Mouse (Mus musculus) ovary, postnatal 14 days (tissue): ENCODE measurements at regions not wholly inside any gene's neighbourhood (a gene's known extent, or its start where the extent isn't known, plus 50 kb on each side); places are given as distances from the start of the nearest gene placed in this dataset.
"Not testable (repeated sequence)": the region's sequence is repeated elsewhere in the genome, so short reads cannot be mapped to it uniquely, and the experiment has no call there.

Source experiments
- DNase-seq: peaks from one replicate; pipeline ENCODE4 v3.0.0; 2022; ENCODE audit warnings: low spot score

- DNase-seq, result no peak
Measured at GRCm38 (mm10) chr12:77589416-77589815, 351.5 kb downstream of the Fut8 start.

- DNase-seq, result no peak
Measured at GRCm38 (mm10) chr12:77594092-77594491, 356.2 kb downstream of the Fut8 start.

GRCm38 (mm10) chr12:77594657-77595056, 356.7 kb downstream of the Fut8 start:
- no peak for DNase-seq

GRCm38 (mm10) chr12:77595821-77596220, 357.9 kb downstream of the Fut8 start:
- DNase-seq, result no peak

GRCm38 (mm10) chr12:77596676-77597075, 358.8 kb downstream of the Fut8 start:
- DNase-seq, result no peak

- peak; percentile 23 for DNase-seq
Measured at GRCm38 (mm10) chr12:77597627-77598333, 359.9 kb downstream of the Fut8 start.

- DNase-seq, result no peak
Measured at GRCm38 (mm10) chr12:77598334-77598715, 360.4 kb downstream of the Fut8 start.

GRCm38 (mm10) chr12:77599391-77599790, 361.5 kb downstream of the Fut8 start:
- DNase-seq, result no peak

GRCm38 (mm10) chr12:77603832-77604501, 366.0 kb downstream of the Fut8 start:
- no peak for DNase-seq

GRCm38 (mm10) chr12:77617552-77617951, 379.6 kb downstream of the Fut8 start:
- DNase-seq, result no peak

GRCm38 (mm10) chr12:77622243-77622642, 384.3 kb downstream of the Fut8 start:
- no peak for DNase-seq

- not testable (repeated sequence) for DNase-seq
Measured at GRCm38 (mm10) chr12:77624323-77624722, 386.4 kb downstream of the Fut8 start.

GRCm38 (mm10) chr12:77628358-77628850, 390.5 kb downstream of the Fut8 start:
- DNase-seq, result no peak

- DNase-seq, result no peak
Measured at GRCm38 (mm10) chr12:77633981-77634650, 396.2 kb downstream of the Fut8 start.

GRCm38 (mm10) chr12:77638266-77638665, 400.3 kb downstream of the Fut8 start:
- no peak for DNase-seq

- no peak for DNase-seq
Measured at GRCm38 (mm10) chr12:77642336-77642735, 404.4 kb downstream of the Fut8 start.

GRCm38 (mm10) chr12:77647841-77648240, 409.9 kb downstream of the Fut8 start:
- DNase-seq, result no peak

GRCm38 (mm10) chr12:77654282-77654681, 416.4 kb downstream of the Fut8 start:
- no peak for DNase-seq

- DNase-seq, result no peak
Measured at GRCm38 (mm10) chr12:77657060-77657459, 419.1 kb downstream of the Fut8 start.

- DNase-seq, result no peak
Measured at GRCm38 (mm10) chr12:77657878-77658277, 420.0 kb downstream of the Fut8 start.

- no peak for DNase-seq
Measured at GRCm38 (mm10) chr12:77663180-77663579, 425.3 kb downstream of the Fut8 start.

- no peak for DNase-seq
Measured at GRCm38 (mm10) chr12:77663665-77664374, 425.9 kb downstream of the Fut8 start.
